Mouse (Mus musculus) heart, embryonic 13.5 days (tissue): ENCODE measurements around the gene Fkbp5. TPM values are rescaled to one million over a fixed set of nuclear protein-coding genes. Genes with fewer than 3 reads are reported as not detected.

ENCODE experiments used
- ATAC-seq: fragments of 200-750 bp; cut with Nextera tagmentation; 2 replicates; pipeline ENCODE4 v1.8.0; 2017; ENCODE audit warnings: moderate TSS enrichment; ENCODE audit not compliant: insufficient number of reproducible peaks, low FRiP score, low TSS enrichment; ENCODE audit errors: extremely low read depth
- H3K27ac ChIP-seq: fragments of 300-500 bp; sonication (generic); replicated peaks from 2 replicates; pipeline ENCODE4 v1.5.1; 2015; ENCODE audit warnings: moderate library complexity, mild to moderate bottlenecking, inconsistent platforms
- H3K27me3 ChIP-seq: fragments of 300-500 bp; sonication (generic); replicated peaks from 2 replicates; pipeline ENCODE4 v1.6.1; 2015; ENCODE audit warnings: mild to moderate bottlenecking, inconsistent platforms
- H3K36me3 ChIP-seq: fragments of 300-500 bp; sonication (generic); 2 replicates; pipeline ENCODE4 v1.6.1; 2015; ENCODE audit warnings: mild to moderate bottlenecking, inconsistent platforms
- H3K4me1 ChIP-seq: fragments of 300-500 bp; sonication (generic); 2 replicates; pipeline ENCODE4 v1.6.1; 2015; ENCODE audit warnings: inconsistent platforms
- H3K4me2 ChIP-seq: fragments of 300-500 bp; sonication (generic); 2 replicates; pipeline ENCODE4 v1.6.1; 2015; ENCODE audit warnings: inconsistent platforms, mild to moderate bottlenecking, moderate library complexity
- H3K4me3 ChIP-seq: fragments of 300-500 bp; sonication (generic); 2 replicates; pipeline ENCODE4 v1.5.1; 2015; ENCODE audit warnings: moderate library complexity, mild to moderate bottlenecking, inconsistent platforms
- H3K9ac ChIP-seq: fragments of 300-500 bp; sonication (generic); 2 replicates; pipeline ENCODE4 v1.6.1; 2015; ENCODE audit warnings: inconsistent platforms, mild to moderate bottlenecking, moderate library complexity
- H3K9me3 ChIP-seq: fragments of 300-500 bp; sonication (generic); 2 replicates; pipeline ENCODE4 v1.6.1; 2016; ENCODE audit warnings: inconsistent platforms
- WGBS: fragments of 180-500 bp; shearing (Covaris S2); methylation state at CpG from one replicate; pipeline ENCODE4 v1.1.7; 2015; ENCODE audit warnings: mixed read lengths; 5-methylcytosine and 5-hydroxymethylcytosine counted together
- polyA plus RNA-seq: library from polyadenylated mRNA; unstranded; fragments of >200 nt; fragmentation: Nextera tagmentation; extraction: Ambion mirVana; gene quantifications from 2 replicates; pipeline ENCODE4 v1.2.1, GENCODE M21; 2015

The Fkbp5 gene
- polyA plus RNA-seq, 1 experiment from 2014 or later = 11.8 TPM

DNA sequence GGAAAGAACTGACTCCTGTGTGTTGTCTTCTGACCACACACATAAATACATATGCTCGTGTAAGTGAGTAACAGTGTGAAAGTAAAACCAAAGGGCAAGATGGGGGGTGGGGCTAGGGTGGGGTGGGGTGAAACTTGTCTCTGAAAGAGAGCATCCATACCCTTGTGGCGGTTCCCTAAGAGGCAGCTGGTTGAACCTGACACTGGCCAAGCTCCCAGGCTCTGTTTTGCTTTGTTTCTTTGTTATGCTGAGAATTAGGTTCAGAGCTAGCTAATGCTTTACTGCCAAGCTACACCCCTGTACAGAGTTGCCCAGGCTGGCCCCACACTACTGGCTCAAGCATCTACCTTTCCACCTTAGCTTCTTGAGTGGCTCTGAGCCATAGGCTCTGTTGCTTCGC lies 16.9 kb downstream of the Fkbp5 start:
- ATAC-seq = no peak
- H3K9ac ChIP-seq = no peak overlapping the region
- H3K27me3 ChIP-seq = no peaks in the 10 kb centered on the region
- 0 out of 2 replicates have a peak, but pooled peaks cover 3% of the 10 kb centered on the region for H3K4me1 ChIP-seq
- no peak overlapping the region for H3K27ac ChIP-seq
- no peak overlapping the region for H3K4me3 ChIP-seq
- WGBS = 59% methylated on average over 3 of the region's 3 CpGs
- no peak overlapping the region for H3K4me2 ChIP-seq
- H3K36me3 ChIP-seq = no peaks in the 10 kb centered on the region
- H3K9me3 ChIP-seq = 0 out of 2 replicates have a peak, but pooled peaks cover 3% of the 10 kb centered on the region

GRCm38 (mm10) chr17:28499190-28499589 lies 18.1 kb downstream of the Fkbp5 start:
- Histone ChIP-seq H3K9ac (no peak overlapping the region), H3K27ac (no peak overlapping the region), H3K9me3 (0 out of 2 replicates have a peak, but pooled peaks cover 3% of the 10 kb centered on the region), H3K27me3 (no peaks in the 10 kb centered on the region), H3K36me3 (no peaks in the 10 kb centered on the region), H3K4me2 (no peak overlapping the region), H3K4me1 (0 out of 2 replicates have a peak, but pooled peaks cover 3% of the 10 kb centered on the region), H3K4me3 (no peak overlapping the region)
- 73% methylated on average over 2 of the region's 2 CpGs for WGBS
- no peak for ATAC-seq

- Histone ChIP-seq H3K9ac (no peak overlapping the region), H3K27me3 (no peaks in the 10 kb centered on the region), H3K4me1 (no peaks in the 10 kb centered on the region), H3K4me2 (no peak overlapping the region), H3K36me3 (no peaks in the 10 kb centered on the region), H3K27ac (no peak overlapping the region), H3K4me3 (no peak overlapping the region), H3K9me3 (0 out of 2 replicates have a peak, but pooled peaks cover 3% of the 10 kb centered on the region)
- ATAC-seq = no peak
- 85% methylated on average over 8 of the region's 8 CpGs for WGBS
Measured at GRCm38 (mm10) chr17:28495832-28496231, 21.5 kb downstream of the Fkbp5 start.

- no peak for ATAC-seq
- no peak overlapping the region for H3K4me3 ChIP-seq
- WGBS = 81% methylated on average over 14 of the region's 14 CpGs
- H3K4me1 ChIP-seq = peaks cover 3% of the 10 kb centered on the region; the same call in 1 of the 2 replicates
- H3K4me2 ChIP-seq = no peak overlapping the region
- no peaks in the 10 kb centered on the region for H3K36me3 ChIP-seq
- H3K27ac ChIP-seq = no peak overlapping the region
- H3K9me3 ChIP-seq = no peaks in the 10 kb centered on the region
- no peak overlapping the region for H3K9ac ChIP-seq
- no peaks in the 10 kb centered on the region for H3K27me3 ChIP-seq
Measured at GRCm38 (mm10) chr17:28491035-28491770, 26.1 kb downstream of the Fkbp5 start.

- Histone ChIP-seq H3K27me3 (no peaks in the 10 kb centered on the region), H3K4me2 (no peak overlapping the region), H3K27ac (no peak overlapping the region), H3K4me3 (no peak overlapping the region), H3K4me1 (peaks cover 14% of the 10 kb centered on the region), H3K9ac (no peak overlapping the region), H3K9me3 (no peaks in the 10 kb centered on the region), H3K36me3 (no peaks in the 10 kb centered on the region)
- no peak for ATAC-seq
- 58% methylated on average over 7 of the region's 7 CpGs for WGBS
Measured at GRCm38 (mm10) chr17:28488258-28489013, 28.9 kb downstream of the Fkbp5 start.

- WGBS = 90% methylated on average over 18 of the region's 18 CpGs
- Histone ChIP-seq H3K36me3 (no peaks in the 10 kb centered on the region), H3K9me3 (no peaks in the 10 kb centered on the region), H3K27ac (no peak overlapping the region), H3K9ac (no peak overlapping the region), H3K4me2 (no peak overlapping the region), H3K27me3 (no peaks in the 10 kb centered on the region), H3K4me1 (peaks cover 14% of the 10 kb centered on the region), H3K4me3 (no peak overlapping the region)
- ATAC-seq = no peak
Measured at GRCm38 (mm10) chr17:28487584-28488257, 29.6 kb downstream of the Fkbp5 start.

DNA sequence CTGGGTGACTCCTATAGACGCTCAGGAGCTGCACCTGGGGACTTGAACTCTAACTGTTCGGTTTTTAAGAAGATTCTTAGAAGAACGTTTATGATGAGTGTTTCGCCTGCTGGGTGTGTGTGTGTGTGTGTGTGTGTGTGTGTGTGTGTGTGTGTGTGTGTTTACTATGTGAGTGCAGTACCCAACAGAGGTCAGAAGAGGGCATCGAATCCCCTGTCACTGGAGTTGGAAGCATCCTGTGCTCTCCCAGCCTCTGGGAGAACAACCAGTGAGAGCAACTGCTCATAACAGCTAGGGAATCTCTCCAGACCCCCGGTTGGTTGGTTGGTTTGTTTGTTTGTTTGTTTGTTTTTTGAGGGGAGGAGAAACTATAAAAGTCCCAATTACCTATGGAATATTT lies 30.6 kb downstream of the Fkbp5 start:
- 73% methylated on average over 6 of the region's 6 CpGs for WGBS
- H3K4me2 ChIP-seq = peak overlapping the region; percentile 80
- peak overlapping the region; percentile 91; the same call in 1 of the 2 replicates for H3K4me3 ChIP-seq

GRCm38 (mm10) chr17:28485977-28486400 lies 31.3 kb downstream of the Fkbp5 start:
- Histone ChIP-seq H3K4me3 (peak overlapping the region; percentile 91), H3K36me3 (no peaks in the 10 kb centered on the region), H3K4me2 (peak overlapping the region; percentile 80), H3K27me3 (no peaks in the 10 kb centered on the region), H3K4me1 (peaks cover 14% of the 10 kb centered on the region), H3K9me3 (no peaks in the 10 kb centered on the region), H3K27ac (peak overlapping the region; percentile 80), H3K9ac (peak overlapping the region; percentile 90)
- WGBS = under 1% methylated on average over 49 of the region's 58 CpGs
- peak; percentile 97 for ATAC-seq

More for the DNA sequence above, 30.6 kb downstream of the Fkbp5 start:
- Histone ChIP-seq H3K4me1 (peaks cover 14% of the 10 kb centered on the region), H3K36me3 (no peaks in the 10 kb centered on the region), H3K9me3 (no peaks in the 10 kb centered on the region), H3K9ac (no peak overlapping the region), H3K27ac (no peak overlapping the region), H3K27me3 (no peaks in the 10 kb centered on the region)
- no peak for ATAC-seq

- H3K9me3 ChIP-seq = no peaks in the 10 kb centered on the region
- WGBS = 1% methylated on average over 43 of the region's 77 CpGs
- peak overlapping the region; percentile 80 for H3K27ac ChIP-seq
- ATAC-seq = 0 out of 2 replicates have a peak, but pooled peaks have one; percentile 11
- peak overlapping the region; percentile 80 for H3K4me2 ChIP-seq
- no peaks in the 10 kb centered on the region for H3K27me3 ChIP-seq
- peak overlapping the region; percentile 90 for H3K9ac ChIP-seq
- H3K4me3 ChIP-seq = peak overlapping the region; percentile 91
- 0 out of 2 replicates have a peak, but pooled peaks cover 3% of the 10 kb centered on the region for H3K36me3 ChIP-seq
- H3K4me1 ChIP-seq = peaks cover 14% of the 10 kb centered on the region
Measured at GRCm38 (mm10) chr17:28485446-28485948, 31.8 kb downstream of the Fkbp5 start.

DNA sequence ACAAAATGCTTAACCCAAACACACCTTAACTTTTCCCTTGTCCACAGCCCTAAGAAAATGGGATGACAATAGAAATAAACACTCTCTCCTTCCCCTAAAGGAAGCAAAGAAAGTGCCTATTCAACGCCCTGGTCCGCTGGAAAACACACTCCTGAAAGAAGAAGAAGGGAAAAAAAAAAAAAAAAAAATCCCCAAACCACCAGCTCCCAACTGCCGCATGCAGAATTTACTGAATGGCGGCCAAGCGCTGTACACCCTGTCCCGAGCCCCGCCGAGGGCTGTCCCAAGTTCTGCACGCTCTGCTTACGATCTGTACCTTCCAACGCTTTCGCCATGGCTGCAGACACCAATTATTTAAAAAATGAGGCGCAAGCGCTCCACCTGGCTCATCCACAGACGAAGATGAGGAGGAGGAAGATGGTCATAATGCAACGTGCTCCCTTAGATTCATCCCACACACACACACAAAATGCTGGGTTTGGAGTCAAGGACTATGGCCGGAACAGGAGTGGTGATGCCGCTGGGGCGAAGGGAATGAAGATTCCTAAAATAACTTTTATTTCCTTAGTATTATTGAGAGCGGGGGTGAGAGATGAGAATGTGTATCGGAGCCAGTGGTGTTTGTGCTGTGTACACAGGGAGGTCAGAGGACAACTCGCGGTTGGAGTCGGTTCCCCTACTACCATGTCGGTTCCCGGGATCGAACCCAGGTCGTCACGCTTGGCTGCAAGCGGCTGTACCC lies 32.5 kb downstream of the Fkbp5 start:
- H3K36me3 ChIP-seq = 0 out of 2 replicates have a peak, but pooled peaks cover 3% of the 10 kb centered on the region

More for the DNA sequence above, 32.5 kb downstream of the Fkbp5 start:
- Histone ChIP-seq H3K4me2 (peak overlapping the region; percentile 80), H3K27ac (no peak overlapping the region), H3K4me1 (peaks cover 14% of the 10 kb centered on the region), H3K9me3 (no peaks in the 10 kb centered on the region), H3K27me3 (no peaks in the 10 kb centered on the region), H3K4me3 (peak overlapping the region; percentile 91), H3K9ac (peak overlapping the region; percentile 90)
- WGBS = 7% methylated on average over 30 of the region's 30 CpGs
- ATAC-seq = no peak
